Mouse (Mus musculus) hindbrain, embryonic 15.5 days (tissue): ENCODE measurements around the gene Arhgef39. TPM values are rescaled to one million over a fixed set of nuclear protein-coding genes. Genes with fewer than 3 reads are reported as not detected.

Source experiments
- ATAC-seq: fragments of 200-750 bp; cut with Nextera tagmentation; 2 replicates; pipeline ENCODE4 v1.8.0; 2017; ENCODE audit warnings: low read depth, moderate number of reproducible peaks, moderate TSS enrichment; ENCODE audit not compliant: low FRiP score
- H3K27ac ChIP-seq: fragments of 300-500 bp; sonication (generic); replicated peaks from 2 replicates; pipeline ENCODE4 v1.5.1; 2015; ENCODE audit warnings: mild to moderate bottlenecking, inconsistent platforms
- H3K27me3 ChIP-seq: fragments of 300-500 bp; sonication (generic); 2 replicates; pipeline ENCODE4 v1.6.1; 2015; ENCODE audit warnings: control low read depth, inconsistent platforms
- H3K36me3 ChIP-seq: fragments of 300-500 bp; sonication (generic); 2 replicates; pipeline ENCODE4 v1.6.1; 2015; ENCODE audit warnings: control low read depth, inconsistent platforms
- H3K4me1 ChIP-seq: fragments of 300-500 bp; sonication (generic); replicated peaks from 2 replicates; pipeline ENCODE4 v1.6.1; 2015; ENCODE audit warnings: control low read depth, inconsistent platforms
- H3K4me2 ChIP-seq: fragments of 300-500 bp; sonication (generic); 2 replicates; pipeline ENCODE4 v1.6.1; 2015; ENCODE audit warnings: moderate library complexity, mild to moderate bottlenecking, inconsistent platforms
- H3K4me3 ChIP-seq: fragments of 300-500 bp; sonication (generic); 2 replicates; pipeline ENCODE4 v1.5.1; 2015; ENCODE audit warnings: mild to moderate bottlenecking, inconsistent platforms
- H3K9ac ChIP-seq: fragments of 300-500 bp; sonication (generic); 2 replicates; pipeline ENCODE4 v1.6.1; 2015; ENCODE audit warnings: inconsistent platforms
- H3K9me3 ChIP-seq: fragments of 300-500 bp; sonication (generic); 2 replicates; pipeline ENCODE4 v1.6.1; 2016; ENCODE audit warnings: control low read depth, inconsistent platforms
- WGBS: fragments of 180-500 bp; shearing (Covaris S2); methylation state at CpG from one replicate; pipeline ENCODE4 v1.1.7; 2015; 5-methylcytosine and 5-hydroxymethylcytosine counted together
- polyA plus RNA-seq: library from polyadenylated mRNA; unstranded; fragments of >200 nt; fragmentation: Nextera tagmentation; extraction: Ambion mirVana; gene quantifications from 2 replicates; pipeline ENCODE4 v1.2.1, GENCODE M21; 2015

Arhgef39 gene
- polyA plus RNA-seq, 1 experiment from 2014 or later: 8.5 TPM

GRCm38 (mm10) chr4:43506074-43506473, 6.6 kb upstream of the Arhgef39 start:
- ATAC-seq: no peak
- Histone ChIP-seq H3K27me3 (peaks cover 20% of the 10 kb centered on the region), H3K27ac (no peak overlapping the region), H3K36me3 (no peaks in the 10 kb centered on the region), H3K4me2 (no peak overlapping the region), H3K9ac (no peak overlapping the region), H3K4me3 (no peak overlapping the region), H3K9me3 (no peaks in the 10 kb centered on the region), H3K4me1 (peaks cover 13% of the 10 kb centered on the region)
- 64% methylated on average over 8 of the region's 8 CpGs for WGBS

- no peak overlapping the region for H3K4me3 ChIP-seq
- H3K9me3 ChIP-seq: no peaks in the 10 kb centered on the region
- peaks cover 18% of the 10 kb centered on the region for H3K27me3 ChIP-seq
- H3K36me3 ChIP-seq: no peaks in the 10 kb centered on the region
- no peak overlapping the region for H3K9ac ChIP-seq
- H3K4me1 ChIP-seq: peaks cover 18% of the 10 kb centered on the region
- 81% methylated on average over 4 of the region's 4 CpGs for WGBS
- H3K27ac ChIP-seq: no peak overlapping the region
- ATAC-seq: no peak
- no peak overlapping the region for H3K4me2 ChIP-seq
Measured at GRCm38 (mm10) chr4:43504269-43504668, 4.8 kb upstream of the Arhgef39 start.

- ATAC-seq: no peak
- WGBS: 79% methylated on average over 6 of the region's 6 CpGs
- Histone ChIP-seq H3K9me3 (no peaks in the 10 kb centered on the region), H3K27me3 (peaks cover 12% of the 10 kb centered on the region), H3K36me3 (no peaks in the 10 kb centered on the region), H3K4me1 (peaks cover 18% of the 10 kb centered on the region), H3K4me2 (no peak overlapping the region), H3K9ac (no peak overlapping the region), H3K27ac (no peak overlapping the region), H3K4me3 (no peak overlapping the region)
Measured at GRCm38 (mm10) chr4:43503506-43503905, 4.0 kb upstream of the Arhgef39 start.

- no peaks in the 10 kb centered on the region for H3K9me3 ChIP-seq
- H3K4me3 ChIP-seq: no peak overlapping the region
- H3K4me2 ChIP-seq: no peak overlapping the region
- WGBS: 60% methylated on average over 2 of the region's 2 CpGs
- ATAC-seq: no peak
- H3K9ac ChIP-seq: no peak overlapping the region
- H3K4me1 ChIP-seq: peaks cover 13% of the 10 kb centered on the region
- no peaks in the 10 kb centered on the region for H3K36me3 ChIP-seq
- no peak overlapping the region for H3K27ac ChIP-seq
- H3K27me3 ChIP-seq: peaks cover 10% of the 10 kb centered on the region
Measured at GRCm38 (mm10) chr4:43503041-43503440, 3.5 kb upstream of the Arhgef39 start.

GRCm38 (mm10) chr4:43498983-43499382, 512 bp downstream of the Arhgef39 start:
- no peak for ATAC-seq
- WGBS: 12% methylated on average over 8 of the region's 8 CpGs
- Histone ChIP-seq H3K9me3 (no peaks in the 10 kb centered on the region), H3K4me3 (peak overlapping the region; percentile 56), H3K4me1 (peaks cover 24% of the 10 kb centered on the region), H3K9ac (no peak overlapping the region), H3K4me2 (peak overlapping the region; percentile 90), H3K36me3 (0 out of 2 replicates have a peak, but pooled peaks cover 6% of the 10 kb centered on the region), H3K27ac (no peak overlapping the region), H3K27me3 (no peaks in the 10 kb centered on the region)

- H3K36me3 ChIP-seq: 0 out of 2 replicates have a peak, but pooled peaks cover 6% of the 10 kb centered on the region
- no peaks in the 10 kb centered on the region for H3K27me3 ChIP-seq
- no peak overlapping the region for H3K9ac ChIP-seq
- H3K27ac ChIP-seq: no peak overlapping the region
- 0 out of 2 replicates have a peak overlapping the region, but pooled peaks have one; percentile 90 for H3K4me2 ChIP-seq
- peaks cover 25% of the 10 kb centered on the region for H3K4me1 ChIP-seq
- H3K4me3 ChIP-seq: no peak overlapping the region
- H3K9me3 ChIP-seq: no peaks in the 10 kb centered on the region
- WGBS: 76% methylated on average over 4 of the region's 4 CpGs
- ATAC-seq: no peak
Measured at GRCm38 (mm10) chr4:43497946-43498345, 1.5 kb downstream of the Arhgef39 start.

GRCm38 (mm10) chr4:43497405-43497804, 2.1 kb downstream of the Arhgef39 start:
- Histone ChIP-seq H3K4me3 (no peak overlapping the region), H3K4me1 (peaks cover 25% of the 10 kb centered on the region), H3K9ac (no peak overlapping the region), H3K27ac (no peak overlapping the region), H3K27me3 (no peaks in the 10 kb centered on the region), H3K9me3 (no peaks in the 10 kb centered on the region), H3K36me3 (0 out of 2 replicates have a peak, but pooled peaks cover 6% of the 10 kb centered on the region), H3K4me2 (0 out of 2 replicates have a peak overlapping the region, but pooled peaks have one; percentile 90)
- 96% methylated on average over 8 of the region's 8 CpGs for WGBS
- no peak for ATAC-seq

GRCm38 (mm10) chr4:43496587-43496986, 2.9 kb downstream of the Arhgef39 start:
- Histone ChIP-seq H3K27me3 (no peaks in the 10 kb centered on the region), H3K4me3 (no peak overlapping the region), H3K4me1 (peaks cover 25% of the 10 kb centered on the region), H3K9ac (no peak overlapping the region), H3K9me3 (no peaks in the 10 kb centered on the region), H3K4me2 (no peak overlapping the region), H3K36me3 (0 out of 2 replicates have a peak, but pooled peaks cover 6% of the 10 kb centered on the region), H3K27ac (no peak overlapping the region)
- 68% methylated on average over 6 of the region's 6 CpGs for WGBS
- ATAC-seq: no peak

- no peak for ATAC-seq
- Histone ChIP-seq H3K4me3 (peak overlapping the region; percentile 81), H3K36me3 (0 out of 2 replicates have a peak, but pooled peaks cover 6% of the 10 kb centered on the region), H3K27ac (peak overlapping the region; percentile 94), H3K9me3 (no peaks in the 10 kb centered on the region), H3K27me3 (no peaks in the 10 kb centered on the region), H3K9ac (peak overlapping the region; percentile 92), H3K4me1 (peaks cover 17% of the 10 kb centered on the region), H3K4me2 (peak overlapping the region; percentile 71)
- WGBS: 1% methylated on average over 9 of the region's 9 CpGs
Measured at GRCm38 (mm10) chr4:43493846-43494240, 5.7 kb downstream of the Arhgef39 start.

- Histone ChIP-seq H3K4me1 (peaks cover 16% of the 10 kb centered on the region), H3K4me3 (peak overlapping the region; percentile 81), H3K27me3 (no peaks in the 10 kb centered on the region), H3K27ac (peak overlapping the region; percentile 94), H3K4me2 (peak overlapping the region; percentile 71), H3K9ac (peak overlapping the region; percentile 92), H3K36me3 (0 out of 2 replicates have a peak, but pooled peaks cover 6% of the 10 kb centered on the region), H3K9me3 (no peaks in the 10 kb centered on the region)
- peak; percentile 90 for ATAC-seq
- WGBS: under 1% methylated on average over 47 of the region's 47 CpGs
Measured at GRCm38 (mm10) chr4:43493186-43493845, 6.2 kb downstream of the Arhgef39 start.

- under 1% methylated on average over 25 of the region's 25 CpGs for WGBS
- ATAC-seq: peak; percentile 98
- H3K27me3 ChIP-seq: no peaks in the 10 kb centered on the region
Measured at GRCm38 (mm10) chr4:43492821-43493185, 6.7 kb downstream of the Arhgef39 start, which contains the start of gene Ccdc107. Gene Ccdc107, plus strand, starts transcription at chr4:43492900.

GRCm38 (mm10) chr4:43492101-43492820, 7.2 kb downstream of the Arhgef39 start:
- no peak for ATAC-seq
- Histone ChIP-seq H3K9ac (no peak overlapping the region), H3K36me3 (0 out of 2 replicates have a peak, but pooled peaks cover 6% of the 10 kb centered on the region), H3K4me3 (peak overlapping the region; percentile 81), H3K27ac (peak overlapping the region; percentile 94), H3K4me2 (peak overlapping the region; percentile 71), H3K27me3 (no peaks in the 10 kb centered on the region), H3K4me1 (peaks cover 16% of the 10 kb centered on the region), H3K9me3 (no peaks in the 10 kb centered on the region)
- WGBS: 38% methylated on average over 12 of the region's 12 CpGs

More at GRCm38 (mm10) chr4:43492821-43493185, 6.7 kb downstream of the Arhgef39 start, which contains the start of gene Ccdc107:
- Histone ChIP-seq H3K4me1 (peaks cover 16% of the 10 kb centered on the region), H3K4me3 (peak within 1 kb of the TSS; percentile 81), H3K9ac (peak within 1 kb of the TSS; percentile 92), H3K27ac (peak within 1 kb of the TSS; percentile 94), H3K4me2 (peak within 1 kb of the TSS; percentile 71), H3K9me3 (no peaks in the 10 kb centered on the region), H3K36me3 (0 out of 2 replicates have a peak, but pooled peaks cover 6% of the 10 kb centered on the region)
